Mouse (Mus musculus) intestine, embryonic 15.5 days (tissue): ENCODE measurements around the gene Neurod6. TPM values are rescaled to one million over a fixed set of nuclear protein-coding genes. Genes with fewer than 3 reads are reported as not detected.

ENCODE experiments used
- polyA plus RNA-seq: library from polyadenylated mRNA; unstranded; fragments of >200 nt; fragmentation: Nextera tagmentation; extraction: Ambion mirVana; gene quantifications from 2 replicates; pipeline ENCODE4 v1.2.1, GENCODE M21; 2015

The Neurod6 gene
- polyA plus RNA-seq, 1 experiment from 2014 or later: not detected

Other genes with a start within 250 kb of the Neurod6 start
- gene Adcyap1r1, start 229.3 kb downstream of the Neurod6 start, polyA plus RNA-seq: 5.2 and 5.4 TPM in 2 replicates
- not detected in 2 replicates for gene Itprid1, start 155.6 kb upstream of the Neurod6 start, polyA plus RNA-seq